Mouse (Mus musculus): Measurements from ENCODE around the gene Als2. TPM values are rescaled to one million over a fixed set of nuclear protein-coding genes. Genes with fewer than 3 reads are reported as not detected.
A peak's percentile ranks its signal among the peaks of the same experiment; 100 is the strongest.

The Als2 gene
- polyA plus RNA-seq, 1 experiment from 2014 or later, result 22.5 TPM

- H3K4me3 ChIP-seq, result peak within 1 kb of the TSS; percentile 61
- H3K9ac ChIP-seq (replicated peaks), result peak within 1 kb of the TSS; percentile 96
- H3K4me1 ChIP-seq, result peaks cover 12% of the 10 kb centered on the region
- no peaks in the 10 kb centered on the region for H3K9me3 ChIP-seq
- peaks cover 10% of the 10 kb centered on the region; the same call in 1 of the 2 replicates for H3K36me3 ChIP-seq
- H3K27me3 ChIP-seq, result no peaks in the 10 kb centered on the region
- peak; percentile 99 for ATAC-seq (ENCODE audit: low FRiP score, low read depth)
- peak within 1 kb of the TSS; percentile 87 for H3K4me2 ChIP-seq (replicated peaks)
- WGBS, result under 1% methylated on average over 69 of the region's 74 CpGs
- peak within 1 kb of the TSS; percentile 90 for H3K27ac ChIP-seq (replicated peaks)
Measured at GRCm38 (mm10) chr1:59119720-59120457, 117.1 kb downstream of the Als2 start, which contains the start of gene Tmem237. Tmem237 (minus strand) TSS chr1:59120408.

Other genes with a start within 250 kb of the Als2 start
- gene C2cd6, start 142.3 kb downstream of the Als2 start, polyA plus RNA-seq (2016; fragmentation: Nextera tagmentation; extraction: Ambion mirVana), result not detected in 2 replicates
- gene Tmem237, start 116.8 kb downstream of the Als2 start, polyA plus RNA-seq (2016; fragmentation: Nextera tagmentation; extraction: Ambion mirVana), result 44.2 and 44.4 TPM in 2 replicates
- 0.26 and 0.50 TPM in 2 replicates for gene Mpp4, start 73.8 kb downstream of the Als2 start, polyA plus RNA-seq (2016; fragmentation: Nextera tagmentation; extraction: Ambion mirVana)
- gene Cdk15, start 19.7 kb upstream of the Als2 start, polyA plus RNA-seq (2016; fragmentation: Nextera tagmentation; extraction: Ambion mirVana), result 0.21 and 0.28 TPM in 2 replicates
- gene Fzd7, start 245.2 kb upstream of the Als2 start, polyA plus RNA-seq (2016; fragmentation: Nextera tagmentation; extraction: Ambion mirVana), result 6.3 and 8.7 TPM in 2 replicates

Data from midbrain, embryonic 12.5 days (tissue).